Mouse (Mus musculus) G1E (cell line): ENCODE results near the gene Hist2h2bb. TPM values are rescaled to one million over a fixed set of nuclear protein-coding genes. Genes with fewer than 3 reads are reported as not detected.

Experiments
- ATAC-seq: 2 replicates; pipeline ENCODE4 v1.8.0; 2016; ENCODE audit warnings: mild to moderate bottlenecking; ENCODE audit not compliant: insufficient number of reproducible peaks, poor library complexity, low FRiP score, severe bottlenecking; ENCODE audit errors: extremely low read depth
- DNase-seq: peaks from one replicate; pipeline ENCODE4 v3.0.0; 2012; ENCODE audit warnings: low spot score
- H3K27me3 ChIP-seq: 2 replicates; pipeline ENCODE4 v1.6.1; 2012; ENCODE audit warnings: mild to moderate bottlenecking, low read length, inconsistent platforms; ENCODE audit not compliant: insufficient read depth
- H3K36me3 ChIP-seq: replicated peaks from 2 replicates; pipeline ENCODE3; 2012; ENCODE audit warnings: mild to moderate bottlenecking, inconsistent platforms
- H3K4me1 ChIP-seq: 2 replicates; pipeline ENCODE4 v1.6.1; 2012; ENCODE audit warnings: low read depth, low read length, inconsistent platforms, mixed read lengths; ENCODE audit not compliant: insufficient read depth
- H3K4me3 ChIP-seq: 2 replicates; pipeline ENCODE4 v1.5.1; 2012; ENCODE audit warnings: low read depth, mild to moderate bottlenecking, inconsistent platforms, low read length, moderate library complexity, mixed read lengths
- H3K9me3 ChIP-seq: replicated peaks from 2 replicates; pipeline ENCODE4 v1.6.1; 2012; ENCODE audit warnings: inconsistent platforms
- CTCF ChIP-seq: IDR thresholded peaks from 2 replicates; pipeline ENCODE4 v1.5.1; 2012; ENCODE audit warnings: low read depth, low read length, inconsistent platforms, mixed read lengths
- GATA1 ChIP-seq: IDR thresholded peaks from 2 replicates; pipeline ENCODE4 v1.6.1; 2012; ENCODE audit warnings: borderline replicate concordance, low read length, inconsistent platforms, mixed read lengths
- GATA2 ChIP-seq: IDR thresholded peaks from 2 replicates; pipeline ENCODE4 v1.6.1; 2012; ENCODE audit warnings: low read depth, low read length, inconsistent platforms, borderline replicate concordance
- POLR2AphosphoS5 ChIP-seq: IDR thresholded peaks from 2 replicates; pipeline ENCODE4 v1.6.1; 2012; ENCODE audit warnings: low read depth, low read length, inconsistent platforms; ENCODE audit not compliant: insufficient replicate concordance
- TAL1 ChIP-seq: conservative IDR thresholded peaks from 2 replicates; pipeline ENCODE4 v1.6.1; 2012; ENCODE audit warnings: low read depth, low read length, inconsistent platforms, mixed read lengths
- polyA plus RNA-seq: library from polyadenylated mRNA; stranded (reverse); fragments of >175 nt; gene quantifications from 2 replicates; pipeline ENCODE4 v1.2.3, GENCODE M21; 2012
- total RNA-seq, 2 experiments: library from RNA; stranded (forward) in 1 of 2; stranded (reverse) in 1 of 2; fragments of 200-1000 nt in 1 of 2; fragments of >200 nt in 1 of 2; fragmentation: Nextera tagmentation in 1 of 2; gene quantifications; 2 replicates each; pipeline ENCODE4 v1.2.3; 2014 to 2017

Hist2h2bb gene
- total and polyA plus RNA-seq, 3 experiments = 0.29 to 8,372 (median 2,071) TPM

DNA sequence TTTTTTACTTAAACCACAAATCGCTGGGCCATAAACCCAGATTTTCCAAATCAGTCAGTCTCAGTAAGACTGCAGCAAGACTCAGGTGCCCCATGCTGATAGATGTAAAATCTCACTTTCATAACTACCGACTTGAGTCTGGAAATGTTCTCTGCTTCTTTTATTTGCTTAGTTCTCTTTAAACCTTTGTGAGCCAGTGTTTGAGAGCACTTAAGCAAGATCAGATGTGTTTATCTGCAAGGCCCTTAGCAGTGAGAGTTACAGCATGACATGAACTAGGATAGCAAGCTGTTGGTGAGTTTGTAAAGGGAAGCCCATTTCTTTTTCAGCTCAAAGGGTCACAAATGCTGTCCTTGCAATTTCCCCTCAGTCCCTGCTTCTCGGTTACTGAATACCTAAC lies 12.4 kb upstream of the Hist2h2bb start:
- TF ChIP-seq CTCF = no peak
- TF ChIP-seq TAL1 = no peak
- TF ChIP-seq POLR2AphosphoS5 = no peak
- no peak for TF ChIP-seq GATA1
- no peak for TF ChIP-seq GATA2
- Histone ChIP-seq H3K27me3 (no peaks in the 10 kb centered on the region), H3K4me3 (no peak overlapping the region), H3K36me3 (no peaks in the 10 kb centered on the region), H3K4me1 (peaks cover 62% of the 10 kb centered on the region), H3K9me3 (no peaks in the 10 kb centered on the region)
- DNase-seq (no peak), ATAC-seq (no peak)

DNA sequence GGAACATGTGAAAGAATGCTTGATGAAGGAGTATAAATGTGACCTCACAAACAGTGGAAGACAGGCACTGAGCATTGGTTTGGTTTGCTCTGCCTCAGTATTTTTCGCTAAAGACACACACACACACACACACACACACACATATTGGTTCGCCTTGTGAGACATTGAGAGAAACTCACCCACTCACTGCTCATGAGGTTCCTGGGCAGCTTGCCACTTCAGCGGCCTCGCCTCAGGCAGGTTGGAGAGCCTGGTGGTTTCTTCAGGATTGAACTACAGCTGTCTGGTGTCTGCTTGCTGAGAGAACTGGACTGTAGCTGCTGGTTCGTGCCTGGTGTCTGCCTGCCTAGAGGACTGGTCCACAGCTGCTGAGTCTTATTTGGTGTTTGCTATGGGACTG lies 9.3 kb upstream of the Hist2h2bb start:
- no peaks in the 10 kb centered on the region for H3K36me3 ChIP-seq
- no peak overlapping the region for H3K4me3 ChIP-seq
- ATAC-seq = no peak
- H3K27me3 ChIP-seq = no peaks in the 10 kb centered on the region
- peaks cover 71% of the 10 kb centered on the region for H3K4me1 ChIP-seq
- no peaks in the 10 kb centered on the region for H3K9me3 ChIP-seq
- DNase-seq = no peak
- TF ChIP-seq GATA2 (no peak), POLR2AphosphoS5 (no peak), GATA1 (no peak), CTCF (no peak), TAL1 (no peak)

DNA sequence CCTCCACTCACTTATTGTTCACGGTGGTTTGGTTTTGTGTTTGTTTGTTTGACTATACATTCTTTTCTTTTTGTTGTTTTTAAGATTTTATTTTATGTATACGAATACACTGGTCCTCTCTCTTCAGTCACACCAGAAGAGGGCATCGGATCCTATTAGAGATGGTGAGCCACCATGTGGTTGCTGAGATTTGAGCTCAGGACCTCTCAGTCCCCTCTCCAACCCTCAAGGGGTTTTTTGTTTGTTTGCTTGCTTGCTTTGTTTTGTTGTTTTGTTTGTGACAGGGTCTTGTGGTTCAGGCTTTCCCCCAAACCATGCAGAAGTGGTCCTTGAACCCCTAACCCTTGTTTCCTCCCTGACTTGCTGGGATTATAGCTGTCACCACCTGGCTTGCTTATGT lies 7.9 kb upstream of the Hist2h2bb start:
- Histone ChIP-seq H3K4me3 (peak overlapping the region; percentile 75; the same call in 1 of the 2 replicates), H3K27me3 (no peaks in the 10 kb centered on the region), H3K36me3 (no peaks in the 10 kb centered on the region), H3K4me1 (peaks cover 58% of the 10 kb centered on the region), H3K9me3 (no peaks in the 10 kb centered on the region)
- TF ChIP-seq GATA1 = no peak
- TF ChIP-seq TAL1 = no peak
- TF ChIP-seq GATA2 = no peak
- no peak for TF ChIP-seq CTCF
- DNase-seq (no peak), ATAC-seq (no peak)

DNA sequence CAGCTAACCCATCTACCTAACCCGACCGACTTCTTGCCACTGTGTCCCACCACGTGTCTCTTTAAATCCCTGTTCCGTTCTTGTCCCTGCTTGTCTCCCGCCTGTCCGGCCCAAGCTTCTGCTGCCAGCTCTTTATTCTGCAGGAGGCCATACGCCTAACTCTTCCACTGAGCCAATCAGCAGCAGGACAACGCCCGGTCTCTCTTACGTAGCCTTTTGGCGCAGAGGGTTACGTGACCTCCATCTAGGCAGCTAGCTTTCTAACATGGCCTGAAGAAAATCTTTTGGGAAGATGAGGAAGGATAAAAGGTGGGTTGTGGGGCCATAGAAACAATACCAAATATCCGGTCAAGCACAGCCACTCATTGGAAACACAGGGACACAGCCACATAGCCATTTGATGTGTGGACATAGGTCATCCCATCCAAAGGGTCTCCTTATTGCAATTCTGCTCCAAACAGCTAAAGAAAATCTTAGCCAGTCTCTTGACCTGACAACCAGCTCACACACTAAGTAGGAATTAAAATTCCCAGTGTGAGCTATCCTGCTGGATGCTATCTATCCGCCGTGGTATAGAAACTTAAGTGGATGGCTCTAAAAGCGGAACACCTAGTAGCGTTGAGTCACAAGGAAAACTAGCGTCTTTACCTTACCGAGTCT lies 7.2 kb upstream of the Hist2h2bb start:
- Histone ChIP-seq H3K36me3 (no peaks in the 10 kb centered on the region), H3K4me3 (peak overlapping the region; percentile 75), H3K27me3 (no peaks in the 10 kb centered on the region), H3K9me3 (no peaks in the 10 kb centered on the region), H3K4me1 (peaks cover 58% of the 10 kb centered on the region)
- DNase-seq (peak; percentile 54), ATAC-seq (peak; percentile 78)
- TF ChIP-seq TAL1 = no peak
- TF ChIP-seq POLR2AphosphoS5 = peak; percentile 92

DNA sequence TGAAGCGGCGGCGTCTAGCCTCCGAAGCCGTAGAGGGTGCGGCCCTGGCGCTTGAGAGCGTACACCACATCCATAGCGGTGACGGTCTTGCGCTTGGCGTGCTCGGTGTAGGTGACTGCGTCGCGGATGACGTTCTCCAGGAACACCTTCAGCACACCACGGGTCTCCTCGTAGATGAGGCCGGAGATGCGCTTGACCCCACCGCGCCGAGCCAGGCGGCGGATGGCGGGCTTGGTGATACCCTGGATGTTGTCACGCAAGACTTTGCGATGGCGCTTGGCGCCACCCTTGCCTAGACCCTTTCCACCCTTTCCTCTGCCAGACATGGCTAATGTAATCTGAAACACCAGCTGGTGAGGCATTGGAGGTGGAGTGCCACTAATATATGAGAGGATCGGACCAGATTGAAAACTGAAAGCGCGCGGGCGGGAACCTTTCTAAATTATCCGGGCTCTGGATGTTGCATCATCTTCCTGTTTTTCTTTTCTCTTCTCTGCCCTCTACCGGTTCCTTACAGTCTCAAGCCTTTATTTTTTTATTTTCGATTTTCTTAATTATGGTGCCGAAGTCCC lies 6.5 kb upstream of the Hist2h2bb start, which contains the start of gene Hist2h4:
Gene Hist2h4 (minus strand): TSS at position 333 of the 572 bp plus-strand sequence.
- no peaks in the 10 kb centered on the region for H3K9me3 ChIP-seq
- peaks cover 62% of the 10 kb centered on the region for H3K4me1 ChIP-seq
- no peak for TF ChIP-seq CTCF
- TF ChIP-seq GATA1 = no peak
- peak; percentile 48; the same call in 1 of the 2 replicates for TF ChIP-seq TAL1
- TF ChIP-seq POLR2AphosphoS5 = peak; percentile 95
- DNase-seq (peak; percentile 59), ATAC-seq (peak; percentile 67)
- no peaks in the 10 kb centered on the region for H3K36me3 ChIP-seq
- H3K27me3 ChIP-seq = no peaks in the 10 kb centered on the region
- H3K4me3 ChIP-seq = peak within 1 kb of the TSS; percentile 75

DNA sequence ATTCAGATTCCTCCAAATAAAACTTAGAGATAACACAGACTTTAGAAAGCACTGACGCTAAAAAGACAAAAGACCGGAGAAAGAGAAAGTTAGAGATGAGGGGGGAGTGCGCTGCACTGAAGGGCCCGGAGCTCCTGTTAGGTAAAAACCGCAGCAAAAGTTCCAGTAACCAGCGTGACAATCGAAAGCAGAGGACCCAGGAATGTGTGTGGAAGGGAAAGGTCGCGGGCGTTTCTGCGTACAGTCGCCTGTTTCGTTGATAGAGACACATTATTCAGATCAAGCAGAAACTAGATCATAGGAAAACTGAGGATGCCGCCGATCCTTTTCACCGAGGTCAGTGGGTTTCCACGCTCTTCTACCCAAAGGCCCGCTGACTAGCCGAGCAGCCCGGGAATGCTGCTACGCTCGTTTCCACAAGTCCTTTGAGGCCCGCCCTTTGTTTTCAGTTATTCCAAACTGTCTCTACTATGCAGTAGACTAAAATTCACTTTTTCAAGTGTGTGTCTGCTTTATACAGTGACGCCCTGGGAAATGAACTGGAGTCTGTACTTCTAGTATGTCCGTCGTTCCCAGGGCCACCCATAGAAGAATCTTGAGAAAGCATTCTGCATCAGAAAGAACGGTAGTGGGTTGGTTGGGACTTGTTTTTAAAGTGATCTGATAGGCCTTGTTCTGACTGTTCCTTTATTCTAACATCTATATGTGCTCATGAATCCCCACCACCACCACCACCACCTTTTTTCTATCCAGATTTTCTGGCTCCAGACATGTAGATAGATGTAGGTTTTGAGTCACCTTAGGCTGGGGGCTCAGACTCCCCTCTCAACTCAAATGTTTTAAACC lies 5.8 kb upstream of the Hist2h2bb start:
- Histone ChIP-seq H3K36me3 (no peaks in the 10 kb centered on the region), H3K9me3 (no peaks in the 10 kb centered on the region), H3K4me3 (peak overlapping the region; percentile 75), H3K4me1 (peaks cover 62% of the 10 kb centered on the region), H3K27me3 (no peaks in the 10 kb centered on the region)
- TF ChIP-seq GATA2 (no peak), POLR2AphosphoS5 (no peak), TAL1 (no peak), CTCF (no peak), GATA1 (no peak)
- ATAC-seq (no peak), DNase-seq (no peak)
